Mouse (Mus musculus) liver, adult 10 weeks (tissue): ENCODE data around the gene Rasl10a. TPM values are rescaled to one million over a fixed set of nuclear protein-coding genes. Genes with fewer than 3 reads are reported as not detected.

Source experiments
- polyA plus RNA-seq: library from polyadenylated mRNA; stranded (reverse); fragments of 350-450 nt; fragmentation: Illumina TruSeq; extraction: RNeasy Lipid Tissue Mini Kit (QIAGEN cat#74804); gene quantifications from one replicate; pipeline ENCODE4 v1.2.3, GENCODE M21; 2014; ENCODE audit warnings: low read depth, low replicate concordance

Rasl10a gene
- not detected for polyA plus RNA-seq

DNA sequence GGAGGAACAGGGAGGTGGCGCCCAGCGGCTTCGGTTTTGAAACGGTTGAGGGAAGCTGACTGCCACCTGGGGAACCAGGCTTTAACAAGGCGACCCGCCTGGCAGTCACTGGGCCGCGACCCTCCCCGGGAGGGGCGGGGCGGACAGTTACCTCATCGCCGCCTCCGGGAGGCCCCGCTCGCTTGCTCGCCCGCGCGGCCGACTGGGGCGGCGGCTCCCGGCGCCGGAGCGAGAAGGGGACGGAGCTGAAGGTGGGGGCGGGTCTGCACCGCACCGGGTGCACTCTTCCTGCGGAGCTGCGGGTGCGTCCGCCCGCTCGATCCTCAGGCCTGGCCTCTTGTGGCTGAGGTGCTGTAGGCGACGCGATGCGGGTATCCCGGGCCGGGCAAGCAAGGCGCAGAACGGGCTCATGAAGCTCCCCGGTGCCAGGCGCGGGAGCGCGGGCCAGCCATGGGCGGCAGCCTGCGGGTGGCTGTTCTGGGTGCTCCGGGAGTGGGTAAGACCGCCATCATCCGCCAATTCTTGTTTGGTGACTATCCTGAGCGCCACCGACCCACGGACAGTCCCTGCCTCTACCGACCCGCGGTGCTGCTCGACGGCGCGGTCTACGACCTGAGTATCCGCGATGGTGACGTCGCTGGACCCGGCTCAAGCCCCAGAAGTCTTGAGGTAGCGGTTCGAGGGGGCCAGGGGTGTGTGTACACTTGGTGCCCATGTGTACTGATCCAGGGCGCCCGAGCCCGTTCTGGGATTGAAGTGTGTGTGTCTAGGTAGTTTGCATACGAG, at the start of gene Rasl10a:
Gene Rasl10a (plus strand): TSS at position 273 of the 786 bp plus-strand sequence.

DNA sequence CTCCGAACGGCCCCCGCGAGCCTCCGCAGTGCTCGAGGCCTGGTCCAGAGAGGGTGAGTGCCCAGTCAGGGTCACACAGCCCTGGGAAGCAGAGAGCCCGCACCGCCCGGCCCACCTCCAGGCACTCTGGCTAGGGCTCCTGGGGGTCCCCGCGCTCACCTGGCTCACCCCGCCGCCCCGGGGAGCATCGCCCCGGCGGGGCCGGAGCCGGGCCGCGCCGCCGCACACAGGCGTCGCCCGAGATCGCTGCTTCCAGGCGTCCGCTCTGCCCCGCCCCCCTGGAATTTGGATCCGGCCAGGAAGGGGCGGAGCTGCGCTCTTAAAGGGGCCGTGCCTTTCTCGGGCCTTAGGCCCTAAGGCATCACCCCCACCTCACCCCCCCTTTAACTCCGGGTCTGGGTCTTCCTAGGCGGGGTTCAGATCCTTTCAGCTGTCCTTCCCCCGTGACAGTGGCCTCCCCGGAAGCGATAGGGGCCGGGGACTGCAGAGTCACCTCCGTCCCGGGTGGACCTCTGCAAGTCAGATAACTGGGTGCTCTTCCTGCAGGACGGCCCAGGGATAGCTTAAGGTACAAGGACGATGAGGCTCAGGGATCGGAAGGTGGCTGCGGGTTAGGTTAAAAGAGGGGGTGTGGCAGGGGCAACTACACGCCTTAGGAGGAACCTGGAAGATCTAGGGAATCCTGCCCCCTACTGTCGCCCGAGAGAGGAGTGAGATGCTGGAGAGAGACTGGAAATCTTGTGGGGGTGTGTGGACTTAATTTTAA, 7.3 kb downstream of the Rasl10a start, which contains the start of gene Gas2l1:
Gene Gas2l1 (minus strand): TSS at position 272 of the 766 bp plus-strand sequence.

DNA sequence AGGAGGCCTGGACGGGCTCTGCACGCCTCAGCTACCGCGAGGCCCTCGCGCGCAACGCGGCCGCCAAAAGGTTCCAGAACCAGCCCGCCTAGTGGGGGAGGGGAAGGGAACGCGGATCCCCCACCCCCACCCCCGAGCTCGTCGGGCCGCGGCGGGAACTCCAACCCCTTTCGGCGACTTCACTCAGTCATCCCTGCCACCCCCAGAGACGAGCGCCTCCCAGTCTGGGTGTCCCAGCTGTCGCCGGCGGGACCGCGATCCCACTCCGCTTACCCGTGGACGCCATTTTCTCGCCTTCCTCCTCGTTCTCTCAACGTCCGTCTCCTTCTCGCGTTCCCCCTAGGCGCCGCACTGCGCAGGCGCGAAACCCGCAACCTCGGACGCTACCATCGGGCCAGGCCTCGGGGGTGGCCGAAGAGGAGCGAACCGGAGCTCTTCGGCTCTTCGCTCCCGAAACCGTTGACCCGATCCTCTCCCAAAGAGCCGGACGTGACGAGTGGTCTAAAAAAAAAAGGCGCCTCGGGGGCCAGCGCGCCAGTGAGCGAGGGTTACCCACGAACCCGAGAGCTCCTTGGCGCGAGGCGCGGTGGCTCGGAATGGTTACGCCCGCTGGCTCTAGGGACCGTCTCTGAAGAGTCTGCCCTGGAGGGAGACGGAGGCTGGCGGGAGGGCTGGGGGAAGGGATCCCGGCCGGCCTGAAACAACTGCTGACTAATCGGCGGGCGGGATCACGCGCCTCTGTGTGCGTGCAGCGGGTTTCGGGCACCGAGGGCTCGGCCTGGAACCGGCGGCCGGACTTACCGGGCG, 41.0 kb downstream of the Rasl10a start, which contains the start of the genes Rhbdd3 and Ewsr1:
Gene Rhbdd3 (plus strand): TSS at position 191 of the 807 bp plus-strand sequence.
Gene Ewsr1 (minus strand): TSS at position 531 of the 807 bp plus-strand sequence.

Other genes with a start within 250 kb of the Rasl10a start
- gene Nf2, start 208.6 kb upstream of the Rasl10a start, polyA plus RNA-seq = 22.1 TPM
- 218 TPM for gene Nipsnap1, start 184.2 kb upstream of the Rasl10a start, polyA plus RNA-seq
- 5.0 TPM for gene Thoc5, start 162.8 kb upstream of the Rasl10a start, polyA plus RNA-seq
- gene Nefh, start 110.1 kb upstream of the Rasl10a start, polyA plus RNA-seq = 0.21 TPM
- 27.8 TPM for gene Ap1b1, start 71.3 kb upstream of the Rasl10a start, polyA plus RNA-seq
- gene Gas2l1, start 7.2 kb downstream of the Rasl10a start, polyA plus RNA-seq = 1.3 TPM
- 0.56 TPM for gene Rhbdd3, start 40.8 kb downstream of the Rasl10a start, polyA plus RNA-seq
- gene Ewsr1, start 41.1 kb downstream of the Rasl10a start, polyA plus RNA-seq = 103 TPM
- gene Emid1, start 94.1 kb downstream of the Rasl10a start, polyA plus RNA-seq = not detected
- gene Kremen1, start 203.4 kb downstream of the Rasl10a start, polyA plus RNA-seq = 1.4 TPM